Mouse (Mus musculus) Patski (cell line): Measurements from ENCODE around the gene Fbxw9. TPM values are rescaled to one million over a fixed set of nuclear protein-coding genes. Genes with fewer than 3 reads are reported as not detected.

Experiments used
- ATAC-seq: fragments of 100-300 bp; one replicate; pipeline ENCODE4 v1.8.0; 2021
- CTCF ChIA-PET: fragments of 350-600 bp; sonication (Branson Sonifier 250); formaldehyde crosslinking; loops from one replicate; lab custom pipeline; 2022; ENCODE audit warnings: inconsistent platforms; lab: Charles Lee
- POLR2A ChIA-PET: fragments of 350-600 bp; sonication (Branson Sonifier 250); formaldehyde crosslinking; loops from one replicate; lab custom pipeline; 2022; ENCODE audit warnings: antibody characterized with exemption, inconsistent platforms; lab: Charles Lee
- DNase-seq: peaks from one replicate; pipeline ENCODE4 v3.0.0-alpha.2; 2011; ENCODE audit warnings: low read depth, low spot score
- H3K27me3 ChIP-seq: fragments of 371-371 bp; one replicate; pipeline ENCODE4 v1.5.1; 2021
- CTCF ChIP-seq: fragments of 100-300 bp; IDR thresholded peaks from one replicate; pipeline ENCODE4 v1.5.1; 2021
- in situ Hi-C: fragments of 300-500 bp; cut with MboI; formaldehyde crosslinking; loops from 3 replicates; pipeline ENCODE4 v1.11.1; 2018; ENCODE audit warnings: low pct_unique_long_range_greater_than_20kb, mixed read lengths
- polyA plus RNA-seq: library from polyadenylated mRNA; unstranded; gene quantifications from one replicate; pipeline ENCODE4 v1.2.3, GENCODE M21; 2021

Gene Fbxw9
- polyA plus RNA-seq, 1 experiment from 2014 or later = 32.7 TPM

GRCm38 (mm10) chr8:85083108-85083813 lies 23.4 kb downstream of the Fbxw9 start, which contains the start of gene Man2b1:
Man2b1 (plus strand) TSS chr8:85083270.
- TF ChIP-seq CTCF = no peak
- CTCF ChIA-PET = interaction anchor here (1.0 to 1.8 kb wide), 4 partner anchors 10 to 94 kb away, joined by 3 to 5 read pairs (median 3); no protein-coding TSS in a partner anchor
- DNase-seq (no peak), ATAC-seq (peak; percentile 88)
- POLR2A ChIA-PET = interaction anchor here (0.7 to 1.3 kb wide), 3 partner anchors 10 to 216 kb away, joined by 3 read pairs; partner anchors contain the start of genes Orc6 and Vps35
- in situ Hi-C loops = no loop called here
- H3K27me3 ChIP-seq = no peaks in the 10 kb centered on the region

- no peak for TF ChIP-seq CTCF
- DNase-seq (no peak), ATAC-seq (no peak)
- ChIA-PET POLR2A (interaction anchor here (1.3 kb wide), 1 partner anchor 8 kb away, joined by 3 read pairs; no protein-coding TSS in a partner anchor), CTCF (no interaction called here)
- in situ Hi-C loops = no loop called here
- H3K27me3 ChIP-seq = no peaks in the 10 kb centered on the region
Observed at GRCm38 (mm10) chr8:85084633-85085032, 24.8 kb downstream of the Fbxw9 start.

- ATAC-seq = no peak
- in situ Hi-C loops = no loop called here
- ChIA-PET POLR2A (no interaction called here), CTCF (interaction anchor here (1.1 kb wide), 1 partner anchor 15 kb away, joined by 3 read pairs; the partner anchor contains the start of gene Dhps)
- TF ChIP-seq CTCF = no peak
- no peaks in the 10 kb centered on the region for H3K27me3 ChIP-seq
- DNase-seq = no peak
Observed at GRCm38 (mm10) chr8:85086238-85086637, 26.4 kb downstream of the Fbxw9 start.

GRCm38 (mm10) chr8:85088771-85089170 lies 28.9 kb downstream of the Fbxw9 start:
- no peak for TF ChIP-seq CTCF
- no peaks in the 10 kb centered on the region for H3K27me3 ChIP-seq
- CTCF ChIA-PET = no interaction called here
- DNase-seq = no peak
- POLR2A ChIA-PET = interaction anchor here (1.2 kb wide), 1 partner anchor 9 kb away, joined by 3 read pairs; no protein-coding TSS in a partner anchor
- no peak for ATAC-seq
- in situ Hi-C loops = no loop called here

GRCm38 (mm10) chr8:85090856-85091255 lies 31.0 kb downstream of the Fbxw9 start:
- CTCF ChIA-PET = no interaction called here
- ATAC-seq = no peak
- TF ChIP-seq CTCF = no peak
- DNase-seq = no peak
- no peaks in the 10 kb centered on the region for H3K27me3 ChIP-seq
- in situ Hi-C loops = no loop called here
- POLR2A ChIA-PET = no interaction called here

GRCm38 (mm10) chr8:85091526-85092090 lies 31.8 kb downstream of the Fbxw9 start:
- ChIA-PET CTCF (no interaction called here), POLR2A (no interaction called here)
- in situ Hi-C loops = no loop called here
- TF ChIP-seq CTCF = no peak
- ATAC-seq = no peak
- no peak for DNase-seq
- no peaks in the 10 kb centered on the region for H3K27me3 ChIP-seq

GRCm38 (mm10) chr8:85095051-85095450 lies 35.2 kb downstream of the Fbxw9 start:
- no peak for TF ChIP-seq CTCF
- ATAC-seq (no peak), DNase-seq (no peak)
- POLR2A ChIA-PET = no interaction called here
- CTCF ChIA-PET = interaction anchor here (1.0 kb wide), 1 partner anchor 13 kb away, joined by 3 read pairs; no protein-coding TSS in a partner anchor
- in situ Hi-C loops = no loop called here
- no peaks in the 10 kb centered on the region for H3K27me3 ChIP-seq

- no peaks in the 10 kb centered on the region for H3K27me3 ChIP-seq
- no peak for TF ChIP-seq CTCF
- ATAC-seq (no peak), DNase-seq (no peak)
- in situ Hi-C loops = no loop called here
- POLR2A ChIA-PET = no interaction called here
- CTCF ChIA-PET = no interaction called here
Observed at GRCm38 (mm10) chr8:85095566-85095965, 35.7 kb downstream of the Fbxw9 start.

GRCm38 (mm10) chr8:85096196-85096595 lies 36.3 kb downstream of the Fbxw9 start:
- no peak for TF ChIP-seq CTCF
- CTCF ChIA-PET = no interaction called here
- in situ Hi-C loops = no loop called here
- H3K27me3 ChIP-seq = no peaks in the 10 kb centered on the region
- POLR2A ChIA-PET = no interaction called here
- ATAC-seq (no peak), DNase-seq (no peak)

- no peak for ATAC-seq
- no peak for TF ChIP-seq CTCF
- ChIA-PET CTCF (no interaction called here), POLR2A (no interaction called here)
- no peaks in the 10 kb centered on the region for H3K27me3 ChIP-seq
- in situ Hi-C loops = no loop called here
- DNase-seq = no peak
Observed at GRCm38 (mm10) chr8:85096850-85097249, 37.0 kb downstream of the Fbxw9 start.

- ATAC-seq (no peak), DNase-seq (no peak)
- ChIA-PET CTCF (interaction anchor here (1.1 to 1.3 kb wide), 3 partner anchors 13 to 23 kb away, joined by 3 read pairs; partner anchors contain the start of gene Man2b1), POLR2A (interaction anchor here (1.0 kb wide), 1 partner anchor 29 kb away, joined by 3 read pairs; the partner anchor contains the start of gene Dhps)
- H3K27me3 ChIP-seq = no peaks in the 10 kb centered on the region
- in situ Hi-C loops = no loop called here
- TF ChIP-seq CTCF = no peak
Observed at GRCm38 (mm10) chr8:85100076-85100665, 40.3 kb downstream of the Fbxw9 start.
